16 mouse cellular contexts compared by ENCODE assay signal in genomic region chr2:96577701-96578100, GRCm38 (mm10).
"Had no signal": no experiment of that assay in that cellular context is flagged by ENCODE, and none has a peak within 500 bp of the region (broad histone marks: within the 10 kb centered on the region; RNA-seq: fewer than 3 reads in every experiment).

No protein-coding gene starts in this region.

- H3K9ac ChIP-seq: neural tube, embryonic 12.5 days; neural tube, embryonic 13.5 days; neural tube, embryonic 15.5 days; stomach, embryonic 15.5 days had no signal

- H3K27me3 ChIP-seq: neural tube, embryonic 12.5 days; neural tube, embryonic 13.5 days; neural tube, embryonic 15.5 days; stomach, embryonic 15.5 days had no signal

- H3K27ac ChIP-seq: neural tube, embryonic 12.5 days; neural tube, embryonic 13.5 days; neural tube, embryonic 15.5 days; stomach, embryonic 15.5 days; stomach, postnatal 0 days had no signal

- H3K4me3 ChIP-seq: neural tube, embryonic 12.5 days; neural tube, embryonic 13.5 days; neural tube, embryonic 15.5 days; stomach, embryonic 15.5 days had no signal

- H3K4me1 ChIP-seq: neural tube, embryonic 12.5 days; neural tube, embryonic 13.5 days; neural tube, embryonic 15.5 days; stomach, embryonic 15.5 days had no signal

- H3K36me3 ChIP-seq: neural tube, embryonic 12.5 days; neural tube, embryonic 13.5 days; neural tube, embryonic 15.5 days; stomach, embryonic 15.5 days had no signal

- H3K9me3 ChIP-seq: neural tube, embryonic 12.5 days; neural tube, embryonic 13.5 days; neural tube, embryonic 15.5 days; stomach, embryonic 15.5 days had no signal

- DNase-seq: right cerebral cortex, adult 18-20 months; right cerebral cortex, postnatal 14 days; right cerebral cortex, postnatal 25 days; right cerebral cortex, postnatal 4 days; spleen, adult 18-20 months; thymus, adult 18-20 months; thymus, adult 2 months; thymus, postnatal 14 days; thymus, postnatal 25 days; thymus, postnatal 36 days; thymus, postnatal 4 days had no signal

- H3K4me2 ChIP-seq: neural tube, embryonic 12.5 days; neural tube, embryonic 13.5 days; neural tube, embryonic 15.5 days; stomach, embryonic 15.5 days had no signal
